Mouse (Mus musculus) heart, adult 8-10 months (tissue): ENCODE data around the gene Defa26. TPM values are rescaled to one million over a fixed set of nuclear protein-coding genes. Genes with fewer than 3 reads are reported as not detected.
"Not testable (repeated sequence)": the region's sequence is repeated elsewhere in the genome, so short reads cannot be mapped to it uniquely, and the experiment has no call there.

Source experiments
- DNase-seq: peaks from one replicate; pipeline ENCODE4 v3.0.0; 2022; ENCODE audit warnings: low spot score
- total RNA-seq, 4 experiments: library from RNA; stranded (reverse); gene quantifications; 2 replicates each; pipeline ENCODE4 v1.2.4; 2022

Gene Defa26
- not detected for total RNA-seq

DNA sequence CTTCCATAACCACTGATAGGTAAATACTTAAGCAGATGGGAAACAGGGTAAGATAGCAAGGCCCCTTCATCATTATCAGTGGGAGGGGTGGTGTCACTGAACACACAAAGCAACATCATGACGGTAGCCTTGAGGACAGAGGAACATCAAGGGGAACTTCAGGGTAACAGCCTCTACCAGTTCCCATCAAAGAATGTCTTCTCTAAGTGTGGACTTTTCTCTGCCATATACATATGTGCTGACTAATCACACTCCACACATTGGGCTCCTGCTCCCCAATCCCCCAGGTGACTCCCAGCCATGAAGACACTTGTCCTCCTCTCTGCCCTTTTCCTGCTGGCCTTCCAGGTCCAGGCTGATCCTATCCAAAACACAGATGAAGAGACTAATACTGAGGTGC is at the start of gene Defa26:
Gene Defa26 (plus strand): TSS at position 301 of the 400 bp plus-strand sequence.
- DNase-seq: not testable (repeated sequence)

DNA sequence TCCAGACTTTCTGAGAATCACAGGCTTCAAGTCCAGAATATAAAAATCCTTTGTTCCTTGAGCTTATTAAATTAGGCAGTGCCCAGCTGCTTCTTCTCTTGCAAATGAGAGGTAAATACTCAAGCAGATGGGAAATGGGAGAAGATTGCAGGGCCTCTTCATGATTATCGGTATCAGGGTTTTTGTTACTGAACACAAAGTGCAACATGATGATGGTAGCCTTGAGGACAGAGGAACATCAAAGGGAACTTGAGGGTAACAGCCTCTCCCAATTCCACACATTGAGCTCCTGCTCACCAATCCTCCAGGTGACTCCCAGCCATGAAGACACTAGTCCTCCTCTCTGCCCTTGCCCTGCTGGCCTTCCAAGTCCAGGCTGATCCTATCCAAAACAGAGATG is 35.3 kb upstream of the Defa26 start, which contains the start of gene Defa28:
Gene Defa28 (plus strand): TSS at position 301 of the 400 bp plus-strand sequence.
- DNase-seq: not testable (repeated sequence)

DNA sequence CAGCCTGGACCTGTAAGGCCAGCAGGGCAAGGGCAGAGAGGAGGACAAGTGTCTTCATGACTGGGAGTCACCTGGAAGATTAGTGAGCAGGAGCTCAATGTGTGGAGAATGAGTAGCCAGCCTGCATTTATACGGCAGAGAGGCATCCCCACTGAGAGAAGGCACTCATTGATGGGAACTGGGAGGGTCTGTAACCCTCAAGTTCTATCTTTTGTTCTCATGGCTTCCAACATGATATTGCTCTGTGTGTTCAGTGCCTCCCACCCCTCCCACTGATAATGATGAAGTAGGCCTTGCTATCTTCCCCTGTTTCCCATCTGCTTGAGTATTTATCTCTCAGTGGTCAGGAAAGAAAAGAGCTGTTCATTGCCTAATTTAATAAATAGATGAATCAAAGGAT is 23.6 kb upstream of the Defa26 start, which contains the start of gene Gm7861:
Gene Gm7861 (minus strand): TSS at position 101 of the 400 bp plus-strand sequence.
- not testable (repeated sequence) for DNase-seq

DNA sequence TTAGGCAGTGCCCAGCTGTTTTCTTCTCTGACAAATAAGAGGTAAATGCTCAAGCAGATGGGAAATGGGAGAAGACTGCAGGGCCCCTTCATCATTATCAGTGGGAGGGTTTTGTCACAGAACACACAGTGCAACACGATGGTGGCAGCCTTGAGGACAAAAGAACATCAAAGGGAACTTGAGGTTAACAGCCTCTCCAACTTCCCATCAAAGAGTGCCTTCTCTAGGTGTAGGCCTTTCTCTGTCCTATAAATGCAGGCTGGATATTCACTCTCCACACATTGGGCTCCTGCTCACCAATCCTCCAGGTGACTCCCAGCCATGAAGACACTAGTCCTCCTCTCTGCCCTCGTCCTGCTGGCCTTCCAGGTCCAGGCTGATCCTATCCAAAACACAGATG is 37.5 kb downstream of the Defa26 start, which contains the start of gene Defa17:
Gene Defa17 (plus strand): TSS at position 301 of the 400 bp plus-strand sequence.
- DNase-seq: not testable (repeated sequence)

DNA sequence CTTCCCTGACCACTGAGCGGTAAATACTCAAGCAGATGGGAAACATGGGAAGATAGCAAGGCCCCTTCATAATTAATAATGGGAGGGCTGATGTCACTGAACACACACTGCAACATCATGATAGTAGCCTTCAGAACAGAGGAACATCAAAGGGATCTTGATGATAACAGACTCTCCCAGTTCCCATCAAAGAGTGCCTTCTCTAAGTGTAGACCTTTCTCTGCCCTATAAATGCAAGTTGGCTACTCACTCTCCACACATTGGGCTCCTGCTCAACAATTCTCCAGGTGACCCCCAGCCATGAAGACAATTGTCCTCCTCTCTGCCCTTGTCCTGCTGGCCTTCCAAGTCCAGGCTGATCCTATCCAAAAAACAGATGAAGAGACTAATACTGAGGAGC is 47.5 kb downstream of the Defa26 start, which contains the start of gene Defa34:
Gene Defa34 (plus strand): TSS at position 301 of the 400 bp plus-strand sequence.
- not testable (repeated sequence) for DNase-seq

Other genes with a start within 250 kb of the Defa26 start
- not detected for gene Defa2, start 239.7 kb upstream of the Defa26 start, total RNA-seq
- not detected for gene Defa33, start 226.4 kb upstream of the Defa26 start, total RNA-seq
- gene Defa36, start 190.8 kb upstream of the Defa26 start, total RNA-seq: not detected
- not detected for gene Gm7849, start 161.6 kb upstream of the Defa26 start, total RNA-seq
- not detected for gene Defa20, start 108.9 kb upstream of the Defa26 start, total RNA-seq
- gene Defa32, start 89.2 kb upstream of the Defa26 start, total RNA-seq: not detected
- gene Defa37, start 52.8 kb upstream of the Defa26 start, total RNA-seq: not detected
- not detected for gene Defa28, start 35.2 kb upstream of the Defa26 start, total RNA-seq
- not detected for gene Gm7861, start 23.7 kb upstream of the Defa26 start, total RNA-seq
- gene Defa17, start 37.6 kb downstream of the Defa26 start, total RNA-seq: not detected
- not detected for gene Defa34, start 47.6 kb downstream of the Defa26 start, total RNA-seq
- not detected for gene AY761184, start 85.5 kb downstream of the Defa26 start, total RNA-seq
- gene Defa24, start 116.3 kb downstream of the Defa26 start, total RNA-seq: not detected
- not detected for gene Defb50, start 205.4 kb downstream of the Defa26 start, total RNA-seq
- gene Defb2, start 221.7 kb downstream of the Defa26 start, total RNA-seq: not detected
- gene Defb10, start 240.7 kb downstream of the Defa26 start, total RNA-seq: not detected